Mouse (Mus musculus): ENCODE measurements around the gene BC004004.
A peak's percentile ranks its signal among the peaks of the same experiment; 100 is the strongest.

Gene BC004004

DNA sequence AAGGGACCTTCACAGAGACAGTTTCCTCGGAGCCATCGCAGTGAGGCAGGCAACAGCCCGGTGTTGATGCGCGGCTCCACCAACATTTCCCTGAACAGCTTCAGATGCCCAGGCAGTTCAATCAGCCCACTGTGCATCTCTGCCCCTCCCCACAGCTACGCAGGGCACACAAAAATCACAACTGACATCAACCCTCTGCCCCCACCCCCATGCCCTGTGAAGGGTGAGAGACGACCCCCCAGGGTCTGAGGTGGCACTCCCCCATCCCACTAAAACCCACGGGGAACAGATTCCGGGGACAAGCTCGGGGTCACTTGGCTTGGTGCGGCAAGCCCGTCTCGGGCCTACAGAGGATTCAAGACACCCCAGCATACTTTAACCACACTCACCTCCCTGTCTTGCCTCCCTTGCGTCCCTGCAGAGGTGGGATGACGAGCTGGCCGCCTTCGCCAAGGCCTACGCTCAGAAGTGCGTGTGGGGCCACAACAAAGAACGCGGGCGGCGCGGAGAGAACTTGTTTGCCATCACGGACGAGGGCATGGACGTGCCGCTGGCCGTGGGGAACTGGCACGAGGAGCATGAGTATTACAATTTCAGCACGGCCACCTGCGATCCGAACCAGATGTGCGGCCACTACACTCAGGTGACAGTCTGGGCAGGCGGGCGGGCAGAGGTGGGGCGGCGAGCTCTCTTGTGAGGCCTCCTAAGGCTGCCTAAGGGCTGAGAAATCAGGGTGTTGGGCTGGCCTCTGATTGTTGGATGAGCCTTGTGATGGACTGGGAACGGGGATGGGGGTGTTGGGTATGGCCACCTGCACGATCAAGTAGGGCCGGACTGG lies 53.4 kb downstream of the BC004004 start:
- no peak for DNase-seq (ENCODE audit: low read depth, low spot score)

DNA sequence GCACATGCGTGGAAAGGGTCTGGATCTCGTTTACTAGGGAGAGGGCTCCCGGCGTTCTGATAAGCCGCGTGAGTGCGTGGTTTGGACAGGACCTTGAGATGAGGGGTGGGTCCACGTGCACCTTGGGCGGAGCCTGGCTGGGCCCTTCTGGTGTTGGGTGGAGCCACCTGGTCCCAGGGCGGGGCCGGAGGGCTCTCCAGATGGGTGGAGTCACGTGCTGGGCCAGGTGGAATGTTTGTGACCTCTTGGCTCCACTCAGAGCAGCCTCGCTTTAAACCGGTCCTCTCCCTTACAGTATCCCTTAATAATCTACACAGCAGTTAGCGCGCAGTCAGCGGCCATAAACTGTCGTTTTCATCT lies 54.0 kb downstream of the BC004004 start:
- DNase-seq (ENCODE audit: low read depth, low spot score): peak; percentile 57

DNA sequence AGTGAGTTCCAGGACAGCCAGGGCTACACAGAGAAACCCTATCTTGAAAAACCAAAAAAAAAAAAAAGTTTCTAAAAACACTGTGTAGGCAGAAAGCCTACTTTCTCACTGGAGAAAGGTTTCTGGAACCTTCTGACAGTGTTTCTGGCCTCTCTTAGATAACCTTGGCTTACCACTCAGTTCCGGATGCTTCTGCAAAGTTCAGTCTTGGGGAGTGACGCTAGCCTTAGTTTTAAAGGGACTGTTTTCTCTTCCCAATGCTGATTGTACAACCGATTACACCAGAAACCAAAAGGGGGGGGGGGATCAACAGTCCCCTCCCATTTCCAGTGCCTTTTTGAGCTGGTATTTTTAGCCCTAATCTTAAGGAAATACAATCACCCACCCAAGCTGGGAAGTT lies 55.0 kb downstream of the BC004004 start:
- DNase-seq (ENCODE audit: low read depth, low spot score): no peak

DNA sequence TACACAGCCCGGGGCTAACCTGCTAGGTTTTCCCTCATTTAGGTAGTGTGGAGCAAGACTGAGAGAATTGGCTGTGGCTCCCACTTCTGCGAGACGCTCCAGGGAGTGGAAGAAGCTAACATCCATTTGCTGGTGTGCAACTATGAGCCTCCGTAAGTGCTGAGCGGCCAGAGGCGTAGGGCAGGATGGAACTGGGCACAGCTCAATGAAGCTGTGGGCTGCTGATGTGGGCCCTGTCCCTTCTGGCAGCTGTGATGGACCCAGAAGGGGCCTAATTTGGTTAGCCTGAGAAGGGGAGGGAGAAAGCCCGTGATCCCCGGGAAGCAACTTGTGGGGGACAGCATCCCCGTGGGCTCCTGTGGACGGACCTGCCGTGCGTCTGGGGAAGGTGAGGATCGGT lies 57.2 kb downstream of the BC004004 start:
- no peak for DNase-seq (ENCODE audit: low read depth, low spot score)

DNA sequence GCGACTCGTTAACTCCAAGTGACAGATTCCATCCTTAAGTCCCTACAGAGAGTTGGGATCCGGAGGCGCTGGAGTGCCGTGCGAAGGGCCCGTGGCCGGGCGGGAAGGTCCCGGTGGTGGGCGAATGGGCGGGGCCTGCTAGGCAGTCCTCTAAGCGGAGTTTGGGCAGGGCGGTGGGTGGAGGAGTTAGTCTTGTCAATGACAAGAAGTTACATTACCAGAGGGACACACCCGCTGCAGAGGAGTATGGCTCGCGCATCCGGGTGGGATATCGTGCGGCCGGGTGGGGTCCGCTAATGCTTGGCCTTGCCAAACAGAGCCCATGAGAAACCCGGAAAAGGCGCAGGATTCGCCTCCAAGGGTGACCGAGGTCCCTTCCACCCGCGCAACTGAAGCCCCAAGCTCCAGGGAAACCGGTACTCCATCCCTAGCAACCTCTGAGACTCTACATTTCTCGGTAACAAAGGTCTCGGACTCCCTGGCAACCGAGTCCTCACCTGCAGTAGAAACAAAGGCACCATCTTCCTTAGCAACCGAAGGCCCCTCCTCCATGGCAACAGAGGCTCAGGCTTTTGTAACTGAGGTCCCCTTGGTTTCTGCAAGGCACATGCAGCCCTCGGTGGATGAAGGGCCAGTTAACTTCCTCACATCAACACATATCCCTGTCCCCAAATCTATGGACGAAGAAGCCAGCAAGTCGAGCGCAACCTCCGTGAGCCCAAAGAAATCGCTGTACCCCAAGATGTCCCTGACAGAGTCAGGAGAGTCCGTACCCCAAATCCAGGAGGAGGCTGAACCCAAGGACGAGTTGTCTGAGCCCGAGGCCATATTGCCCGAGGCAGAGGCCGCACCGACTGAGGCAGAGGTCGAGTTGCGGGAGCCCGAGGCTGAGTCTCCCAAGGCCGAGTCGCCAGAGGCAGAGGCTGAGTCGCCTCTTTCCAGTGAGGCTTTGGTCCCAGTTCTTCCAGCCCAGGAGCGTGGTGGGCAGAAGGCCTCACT lies 58.2 kb downstream of the BC004004 start:
- no peak for DNase-seq (ENCODE audit: low read depth, low spot score)

DNA sequence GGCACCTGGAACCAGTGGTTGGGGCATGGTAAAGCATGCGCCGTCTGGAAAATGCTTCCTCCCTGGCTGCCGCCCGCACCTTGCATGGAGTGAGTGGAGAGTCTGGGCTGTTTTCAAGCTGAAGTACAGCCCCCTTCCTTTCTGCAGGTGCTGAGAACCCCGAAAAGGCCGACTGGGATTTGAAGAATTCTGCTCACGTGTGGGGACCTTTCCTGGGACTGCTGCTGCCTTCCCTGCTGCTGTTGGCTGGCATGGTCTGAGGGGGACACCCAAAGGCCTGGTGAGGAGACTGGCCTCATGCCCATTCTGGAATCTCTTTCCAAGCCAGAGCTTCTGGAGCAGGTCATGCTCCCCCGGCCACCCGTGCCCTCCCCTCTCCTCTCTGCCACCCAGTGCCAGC lies 59.1 kb downstream of the BC004004 start:
- DNase-seq (ENCODE audit: low read depth, low spot score): no peak

DNA sequence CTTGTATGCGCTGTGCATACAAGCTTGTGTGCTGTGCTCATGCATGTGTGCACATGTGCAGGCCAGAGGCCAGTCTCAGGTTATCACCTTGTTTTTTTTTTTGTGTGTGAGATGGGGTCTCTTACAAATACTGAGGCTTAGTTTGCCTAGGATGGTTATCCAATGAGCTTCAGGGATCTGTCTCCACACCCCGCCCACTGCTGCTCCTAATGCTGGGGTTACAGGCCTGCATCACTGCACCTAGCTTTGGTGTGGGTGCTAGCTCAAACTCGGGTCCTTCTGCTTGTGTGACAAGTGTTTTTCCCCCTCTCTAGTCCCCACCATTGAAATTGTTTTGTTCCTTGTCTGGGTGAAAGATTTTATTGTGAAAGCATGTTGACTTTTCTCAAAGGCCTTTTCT lies 61.6 kb downstream of the BC004004 start:
- no peak for DNase-seq (ENCODE audit: low read depth, low spot score)

DNA sequence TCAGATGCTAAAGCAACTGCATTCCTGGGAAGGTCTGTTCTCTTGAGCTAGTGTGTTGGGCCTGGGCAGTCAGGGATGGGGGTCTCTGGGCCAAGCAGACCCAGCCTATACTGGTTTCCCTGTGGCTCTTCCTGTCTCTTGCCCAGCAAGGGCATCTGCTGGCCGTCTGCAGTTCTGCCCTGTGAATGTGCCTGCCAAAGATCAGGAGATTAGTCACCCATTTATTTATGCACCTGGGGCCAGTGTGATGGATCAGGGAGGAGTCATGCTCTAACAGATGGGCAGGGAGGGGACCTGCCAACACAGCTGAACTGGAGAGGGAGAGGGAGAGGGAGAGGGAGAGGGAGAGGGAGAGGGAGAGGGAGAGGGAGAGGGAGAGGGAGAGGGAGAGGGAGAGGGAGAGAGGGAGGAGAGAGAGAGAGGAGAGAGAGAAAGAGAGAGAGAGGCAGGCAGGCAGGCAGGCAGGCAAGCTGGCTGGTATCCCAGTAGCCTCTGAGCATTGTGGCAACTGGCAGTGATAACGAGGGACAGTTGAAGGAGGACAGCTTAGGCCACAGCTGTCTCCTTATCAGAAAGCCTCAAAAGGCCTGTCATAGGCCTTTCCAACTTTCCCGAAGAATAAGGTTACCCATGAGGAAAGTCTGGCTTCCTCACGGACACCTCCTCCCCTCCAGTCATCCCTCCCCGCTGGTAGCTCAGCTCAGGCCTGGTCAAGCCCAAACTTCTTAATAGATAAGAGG lies 62.3 kb downstream of the BC004004 start:
- no peak for DNase-seq (ENCODE audit: low read depth, low spot score)

DNA sequence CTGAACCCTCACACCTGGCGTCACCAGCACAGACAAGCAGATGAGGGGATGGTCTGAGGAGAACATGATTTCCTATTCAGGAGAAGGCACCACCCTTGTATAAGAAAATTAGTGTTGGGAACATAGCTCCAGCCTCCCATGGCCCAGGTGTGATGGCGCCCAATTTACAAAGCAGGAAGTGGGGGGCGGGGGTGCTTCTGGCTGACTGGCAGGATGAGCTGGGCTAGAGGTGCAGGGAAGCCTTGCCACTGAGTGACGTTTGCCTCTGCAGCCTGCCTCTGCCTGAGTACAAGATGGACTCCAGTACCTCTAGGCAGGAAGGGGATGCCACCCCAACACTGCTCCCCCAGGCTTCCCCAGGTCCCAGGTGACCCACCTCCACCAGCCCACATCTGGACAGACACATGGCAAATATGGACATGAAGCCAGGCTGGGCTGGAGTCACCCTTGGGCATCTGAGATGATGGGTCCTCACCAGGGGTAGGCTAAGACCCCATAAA lies 63.6 kb downstream of the BC004004 start:
- no peak for DNase-seq (ENCODE audit: low read depth, low spot score)

DNA sequence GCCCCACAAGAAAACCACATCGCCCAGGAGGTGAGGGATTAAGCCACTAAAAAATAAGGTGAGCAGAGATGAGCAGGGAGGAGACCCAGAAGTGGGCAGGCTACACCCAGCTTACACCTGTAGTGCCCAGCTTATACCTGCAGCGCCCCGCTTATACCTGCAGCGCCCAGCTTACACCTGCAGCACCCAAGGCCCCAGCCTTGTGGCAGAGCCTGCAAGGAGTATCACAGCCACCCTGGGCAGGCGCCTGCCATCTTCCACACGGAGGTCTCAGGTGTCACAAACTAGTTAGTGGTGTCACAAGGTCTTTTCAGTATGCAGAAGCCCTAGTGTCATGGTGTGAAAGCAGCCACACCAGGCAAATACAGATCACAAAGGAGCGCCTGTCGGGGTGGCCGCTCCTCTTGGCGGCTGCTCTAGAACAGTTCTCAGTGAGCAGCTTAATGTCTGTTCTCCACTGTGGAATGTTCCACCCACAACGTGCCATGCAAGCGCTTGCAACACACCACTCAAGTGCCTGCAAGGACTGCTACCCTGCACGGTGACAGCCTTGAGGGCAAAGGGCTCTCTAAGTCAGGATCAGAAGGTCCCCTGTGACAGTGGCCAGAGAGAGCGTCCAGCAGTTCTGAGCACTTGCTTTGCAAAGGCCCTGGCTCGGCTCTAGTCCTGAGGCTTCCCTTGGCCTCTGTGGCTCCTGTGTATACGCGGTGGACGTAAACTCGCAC lies 67.8 kb downstream of the BC004004 start:
- DNase-seq (ENCODE audit: low read depth, low spot score): no peak

DNA sequence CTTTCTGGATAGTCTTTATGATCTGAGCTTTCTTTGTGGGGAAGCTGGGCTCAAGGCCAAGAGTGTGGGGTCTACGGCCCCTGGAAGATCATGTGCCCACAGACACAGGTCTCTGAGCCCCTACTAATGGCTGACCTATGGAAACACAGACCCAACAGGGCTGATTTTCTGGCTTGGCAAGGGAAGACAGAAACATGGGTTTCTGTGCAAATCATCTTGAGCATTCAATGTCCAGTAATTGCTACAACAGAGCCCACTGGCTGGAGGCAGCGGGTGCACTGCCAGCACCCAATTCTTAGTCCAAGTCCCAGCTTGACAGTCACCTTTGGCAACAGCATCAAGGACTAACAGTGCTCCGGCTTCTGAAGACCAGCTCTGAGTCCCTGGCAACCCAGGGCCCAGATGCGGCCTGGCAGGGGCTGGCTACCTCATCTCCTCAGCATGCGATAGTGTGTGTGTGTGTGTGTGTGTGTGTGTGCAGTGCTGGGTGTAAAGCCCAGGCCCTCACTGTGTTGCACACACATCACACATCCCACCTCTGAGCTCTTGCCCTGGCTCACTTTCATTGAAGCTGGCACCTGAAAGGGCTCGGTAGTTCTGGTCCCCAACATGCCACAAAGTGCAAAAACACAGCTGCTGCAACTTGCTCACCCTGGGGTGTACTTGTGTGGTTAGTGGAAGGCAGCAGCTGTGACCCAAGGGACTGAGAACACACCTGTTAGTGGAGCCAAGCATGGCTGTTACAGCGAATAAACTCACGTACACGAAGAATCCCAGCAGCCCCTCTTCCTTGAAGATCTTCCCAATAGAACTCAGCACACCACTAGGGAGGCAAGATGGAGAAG lies 69.6 kb downstream of the BC004004 start:
- DNase-seq (ENCODE audit: low read depth, low spot score): no peak

DNA sequence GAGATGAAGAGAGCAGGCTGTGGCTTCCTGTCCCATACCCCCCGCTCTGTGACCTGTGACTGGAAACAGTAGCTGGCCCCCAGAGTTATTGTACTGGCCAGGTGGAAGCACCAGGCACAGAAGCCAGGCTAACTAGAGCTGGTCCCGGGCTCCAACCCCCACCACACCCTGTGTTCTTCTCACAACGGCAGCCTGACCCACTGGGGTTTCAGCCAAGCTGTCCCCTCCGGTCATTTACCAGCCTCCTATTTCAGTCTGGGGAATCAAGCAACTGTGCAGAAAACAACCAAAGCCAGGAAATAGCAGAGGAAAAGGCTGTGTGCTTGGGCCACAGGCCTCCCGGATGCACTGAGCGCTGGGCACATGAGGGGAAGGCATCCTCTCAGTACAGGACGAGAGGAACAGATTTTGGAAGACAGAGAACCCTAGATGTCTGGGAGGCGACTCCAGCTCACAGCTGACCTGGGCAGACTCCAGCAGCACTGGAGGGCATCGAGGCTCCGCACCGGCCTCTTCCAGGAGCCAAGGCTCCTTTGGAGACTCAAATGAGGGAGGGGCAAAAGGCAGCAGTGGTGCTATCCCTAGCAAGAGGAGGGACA lies 70.7 kb downstream of the BC004004 start:
- no peak for DNase-seq (ENCODE audit: low read depth, low spot score)

DNA sequence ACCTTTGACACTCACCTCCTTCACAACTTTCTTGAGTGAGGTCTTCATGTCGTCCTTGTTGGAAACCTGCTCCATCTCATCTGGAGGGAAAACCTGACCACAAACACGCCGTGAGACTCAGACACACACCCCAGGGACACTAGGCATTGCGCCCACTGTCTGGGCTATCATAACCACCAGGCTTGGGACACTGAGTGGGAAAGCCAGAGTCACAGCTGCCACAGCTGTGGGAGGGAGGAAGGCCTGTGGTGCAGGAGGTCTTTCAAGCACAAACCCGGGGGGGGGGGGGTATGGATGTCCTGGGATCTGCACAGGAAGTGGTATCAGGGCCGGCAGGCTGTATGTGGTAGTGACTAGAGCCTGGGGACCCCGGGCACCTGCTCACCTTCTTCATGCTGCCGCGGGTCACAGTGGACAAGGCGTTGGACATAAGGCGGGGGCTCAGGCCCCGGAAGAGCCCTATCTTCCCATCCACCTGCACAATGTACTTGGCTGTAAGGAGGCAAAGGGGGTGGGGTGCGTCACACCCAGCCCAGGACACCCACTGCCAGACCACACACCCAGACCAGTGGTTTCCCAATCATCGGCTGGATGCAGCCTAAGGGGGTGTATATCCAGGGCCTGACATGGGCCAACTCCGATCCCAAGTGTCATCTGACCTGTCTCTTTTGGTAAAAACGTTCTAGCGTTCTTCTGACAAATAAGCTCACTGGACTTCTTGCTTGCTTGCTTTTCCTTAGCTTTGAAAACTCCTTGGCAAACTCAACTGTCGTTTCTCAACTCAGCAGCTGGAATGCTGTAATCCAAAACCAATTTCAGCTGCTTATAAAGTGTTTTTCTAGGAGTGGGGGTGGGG lies 72.0 kb downstream of the BC004004 start:
- no peak for DNase-seq (ENCODE audit: low read depth, low spot score)

DNA sequence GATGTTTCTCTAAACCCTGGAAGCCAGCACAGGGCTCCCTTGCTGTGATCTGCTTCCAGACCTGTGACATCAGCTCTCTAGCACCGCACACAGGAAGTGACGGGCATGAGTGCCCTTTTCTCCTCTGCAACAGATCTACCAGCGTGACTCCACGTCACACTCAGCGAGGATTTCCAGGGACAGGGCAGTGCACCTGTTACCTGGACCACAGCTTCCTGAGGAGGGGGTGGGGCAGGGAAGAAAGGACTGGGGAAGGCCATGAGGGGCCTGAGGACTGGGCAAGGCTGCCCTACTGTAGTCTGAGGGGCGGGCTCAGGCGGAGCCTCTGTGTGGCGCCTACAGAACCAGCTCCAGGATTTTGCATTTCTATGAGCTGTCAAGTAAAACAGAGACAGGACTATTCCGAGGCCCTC lies 73.0 kb downstream of the BC004004 start:
- peak; percentile 17 for DNase-seq (ENCODE audit: low read depth, low spot score)

DNA sequence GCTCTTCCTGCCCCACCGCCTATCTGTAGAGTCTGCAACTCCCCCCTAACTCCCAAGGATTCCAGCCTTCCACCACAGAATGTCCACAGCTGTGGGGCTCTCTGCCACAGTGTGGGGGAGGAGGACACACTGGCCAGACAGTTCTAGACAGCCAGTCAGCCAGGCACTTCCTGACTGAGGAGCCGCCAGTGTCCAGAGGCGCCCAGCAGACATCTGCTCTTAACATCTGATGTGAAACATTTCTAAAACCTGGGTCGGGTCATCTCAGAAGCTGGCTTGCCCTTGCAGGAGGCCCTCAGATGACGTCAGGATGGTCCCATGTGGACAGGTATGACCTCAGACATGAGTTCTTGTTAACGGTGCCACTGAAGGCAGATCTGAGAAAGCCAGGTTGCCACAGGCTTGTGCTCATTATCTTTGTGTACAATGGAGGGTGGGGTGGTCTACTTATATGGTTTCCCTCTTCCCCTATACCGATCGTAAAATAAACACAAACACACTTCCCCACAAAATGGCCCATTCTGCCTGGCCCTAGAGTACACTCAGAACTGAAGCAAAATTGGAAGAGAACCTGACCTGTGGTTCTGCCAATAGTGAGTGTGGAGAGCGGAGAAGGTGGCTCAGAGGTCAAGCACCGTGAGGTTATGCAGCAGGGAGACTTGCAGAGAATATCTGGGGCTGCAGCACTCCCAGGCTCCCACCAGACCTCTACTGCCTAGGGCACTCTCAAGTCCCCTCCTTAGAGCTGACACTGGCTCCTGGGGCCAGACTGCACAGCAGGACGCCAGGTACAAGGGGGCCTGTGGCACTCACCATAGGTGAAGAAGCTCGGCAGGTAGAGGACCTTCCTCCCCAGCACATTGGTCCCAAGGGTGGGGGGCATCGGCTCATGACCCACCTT lies 73.7 kb downstream of the BC004004 start:
- no peak for DNase-seq (ENCODE audit: low read depth, low spot score)

DNA sequence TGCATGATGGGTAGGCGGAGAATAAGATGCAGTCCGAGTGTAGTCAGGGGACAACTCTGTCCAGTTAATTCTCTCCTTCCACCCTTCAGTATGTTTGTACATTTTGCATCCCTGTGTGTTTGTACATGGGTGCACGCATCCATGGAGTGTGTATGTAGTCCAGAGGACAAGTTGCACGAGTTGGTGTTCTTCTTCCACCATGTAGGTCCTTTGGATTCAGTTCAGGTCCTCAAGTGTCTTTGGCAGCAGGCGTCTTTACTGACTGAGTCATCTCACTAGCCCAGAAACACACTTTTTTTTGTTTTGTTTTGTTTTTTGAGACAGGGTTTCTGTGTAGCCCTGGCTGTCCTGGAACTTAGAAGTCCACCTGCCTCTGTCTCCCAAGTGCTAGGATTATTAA lies 74.7 kb downstream of the BC004004 start:
- DNase-seq (ENCODE audit: low read depth, low spot score): no peak

DNA sequence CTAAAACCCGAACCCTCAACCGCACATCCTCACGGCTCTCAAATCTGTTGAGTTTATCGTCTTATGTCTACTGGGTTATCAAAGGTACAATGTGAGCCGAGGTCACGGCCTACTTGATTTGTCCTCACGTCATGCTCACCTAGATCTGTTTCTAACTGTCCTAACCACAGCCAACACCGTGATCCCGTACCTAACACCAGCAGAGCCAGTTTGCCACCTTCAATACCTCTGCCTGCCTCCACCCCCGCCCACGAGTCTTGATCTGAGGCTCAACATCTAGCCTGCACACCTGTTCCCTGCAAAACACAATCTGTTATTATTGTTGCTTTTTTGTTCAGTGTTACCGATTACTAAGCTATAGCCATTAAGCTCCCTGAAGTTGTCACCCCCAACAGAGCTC lies 76.7 kb downstream of the BC004004 start:
- no peak for DNase-seq (ENCODE audit: low read depth, low spot score)

Measured in forelimb bud, embryonic 11.5 days (tissue).